Mouse (Mus musculus): ENCODE results near the gene Snapc4. TPM values are rescaled to one million over a fixed set of nuclear protein-coding genes. Genes with fewer than 3 reads are reported as not detected.
A peak's percentile ranks its signal among the peaks of the same experiment; 100 is the strongest.

The Snapc4 gene
- polyA plus RNA-seq (2012; ENCODE audit: insufficient read depth, insufficient read length, low replicate concordance, missing spikeins), result not detected in 2 replicates

DNA sequence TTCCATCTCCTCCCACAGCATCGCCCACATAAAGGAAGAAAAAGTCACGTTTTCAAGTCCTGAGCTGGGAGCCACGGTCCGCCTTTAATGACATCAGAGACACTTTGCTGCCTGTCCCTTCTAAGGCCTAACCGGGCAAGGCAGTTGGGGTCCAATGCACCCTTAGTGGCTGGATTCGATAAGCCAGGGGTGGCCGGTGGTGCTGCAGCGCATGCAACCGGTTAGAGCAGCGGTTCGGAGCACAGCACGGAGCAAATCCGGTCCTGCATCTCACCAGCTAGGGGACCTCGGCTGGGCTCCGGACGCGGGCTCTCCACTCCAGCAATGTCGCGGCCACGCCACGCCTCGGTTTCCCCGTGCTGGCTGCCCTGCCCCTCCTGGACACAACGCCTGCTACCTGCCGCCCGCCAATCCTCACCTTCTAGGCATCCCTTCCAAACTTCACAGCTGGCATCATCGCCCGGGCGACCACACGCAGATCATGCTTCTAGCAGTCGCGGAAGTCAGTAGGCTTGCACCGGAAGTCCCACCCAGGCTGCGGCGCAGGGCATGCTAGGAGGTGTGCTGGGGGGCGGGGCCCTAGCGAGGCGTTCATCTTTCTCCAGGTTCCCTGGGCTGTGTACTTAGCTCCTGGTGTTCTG lies at the start of gene Snapc4:
TSS of gene Snapc4 (minus strand) at position 523 of the 641 bp plus-strand sequence.
- Histone ChIP-seq H3K4me1 (ENCODE audit: control insufficient read depth, insufficient read depth, low read length) (no peaks in the 10 kb centered on the region), H3K27ac (ENCODE audit: insufficient read depth, low read depth, low read length) (no peak within 1 kb of the TSS), H3K4me3 (ENCODE audit: insufficient read depth, low read depth, low read length) (peak within 1 kb of the TSS; percentile 58)
- WGBS, result under 1% methylated on average over 38 of the region's 38 CpGs
- TF ChIP-seq POLR2A (IDR thresholded peaks at IDR 0.05; ENCODE audit: insufficient read depth, low read depth, low read length) (no peak), CTCF (IDR thresholded peaks at IDR 0.05; ENCODE audit: insufficient read depth, low read depth, low read length) (no peak)

DNA sequence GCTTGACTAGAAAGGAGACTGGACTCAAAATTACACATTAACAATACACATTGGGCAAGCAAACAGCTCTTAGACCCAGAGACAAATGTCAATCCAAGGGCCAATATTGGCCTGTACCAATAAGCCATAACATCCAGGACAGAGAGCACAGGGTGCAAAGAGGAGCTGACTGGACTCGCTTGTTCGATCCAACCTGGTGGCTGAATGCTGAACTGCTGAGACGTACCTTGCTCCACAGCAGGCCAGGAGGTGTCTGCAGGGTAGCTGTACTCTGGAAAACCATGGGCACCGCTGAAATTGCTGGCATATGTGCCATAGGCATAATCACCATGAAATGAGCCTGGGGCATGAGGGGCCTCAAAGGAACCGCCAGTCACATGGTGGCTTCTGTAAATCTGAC lies 49.4 kb upstream of the Snapc4 start:
- no peak overlapping the region for H3K4me3 ChIP-seq (ENCODE audit: insufficient read depth, low read depth, low read length)
- 96% methylated on average over 5 of the region's 5 CpGs for WGBS
- TF ChIP-seq CTCF (IDR thresholded peaks at IDR 0.05; ENCODE audit: insufficient read depth, low read depth, low read length) (no peak), POLR2A (IDR thresholded peaks at IDR 0.05; ENCODE audit: insufficient read depth, low read depth, low read length) (no peak)
- no peak overlapping the region for H3K27ac ChIP-seq (ENCODE audit: insufficient read depth, low read depth, low read length)
- no peaks in the 10 kb centered on the region for H3K4me1 ChIP-seq (ENCODE audit: control insufficient read depth, insufficient read depth, low read length)

DNA sequence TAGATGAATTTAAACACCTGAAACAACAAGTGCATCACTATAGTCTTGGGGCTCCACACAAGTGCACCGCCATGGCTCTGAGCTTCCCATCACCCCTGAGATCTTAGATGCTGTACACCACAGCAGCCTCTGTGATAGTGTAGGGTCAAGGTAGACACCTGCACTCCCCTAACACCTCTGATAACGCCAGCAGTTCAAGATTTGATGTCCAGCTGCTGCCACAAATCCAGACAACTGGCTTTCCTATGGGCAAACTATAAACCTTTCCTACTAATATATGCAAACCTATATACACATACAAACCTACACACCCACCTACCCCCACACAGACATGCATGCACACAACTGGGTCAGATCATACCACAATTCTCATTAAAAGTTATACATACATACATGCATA lies 44.1 kb upstream of the Snapc4 start:
- TF ChIP-seq POLR2A (IDR thresholded peaks at IDR 0.05; ENCODE audit: insufficient read depth, low read depth, low read length) (no peak), CTCF (IDR thresholded peaks at IDR 0.05; ENCODE audit: insufficient read depth, low read depth, low read length) (no peak)
- 97% methylated on average over 2 of the region's 2 CpGs for WGBS
- no peak overlapping the region for H3K27ac ChIP-seq (ENCODE audit: insufficient read depth, low read depth, low read length)
- no peaks in the 10 kb centered on the region for H3K4me1 ChIP-seq (ENCODE audit: control insufficient read depth, insufficient read depth, low read length)
- no peak overlapping the region for H3K4me3 ChIP-seq (ENCODE audit: insufficient read depth, low read depth, low read length)

DNA sequence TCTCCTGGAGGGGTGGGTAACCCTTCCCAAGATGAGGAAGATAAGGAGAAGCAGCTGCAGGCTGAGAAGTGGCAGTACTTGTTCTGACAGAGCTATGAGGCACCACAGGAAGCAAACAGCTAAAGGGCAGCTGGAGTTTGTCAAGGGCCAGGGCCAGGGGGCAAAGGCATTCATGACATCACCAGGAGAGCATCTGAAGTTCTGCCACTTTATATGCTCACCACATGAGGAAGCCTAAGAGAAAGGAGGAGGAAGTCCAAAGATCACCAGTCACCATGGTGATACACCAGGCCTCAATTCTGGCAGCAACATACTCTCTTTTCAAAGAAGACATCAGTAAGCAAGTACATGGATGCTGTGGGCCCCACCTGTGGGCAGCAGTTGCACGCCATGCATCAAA lies 42.6 kb upstream of the Snapc4 start:
- Histone ChIP-seq H3K4me1 (ENCODE audit: control insufficient read depth, insufficient read depth, low read length) (no peaks in the 10 kb centered on the region), H3K4me3 (ENCODE audit: insufficient read depth, low read depth, low read length) (no peak overlapping the region), H3K27ac (ENCODE audit: insufficient read depth, low read depth, low read length) (no peak overlapping the region)
- no peak for TF ChIP-seq POLR2A (IDR thresholded peaks at IDR 0.05; ENCODE audit: insufficient read depth, low read depth, low read length)
- TF ChIP-seq CTCF (IDR thresholded peaks at IDR 0.05; ENCODE audit: insufficient read depth, low read depth, low read length), result no peak
- 87% methylated on average over 1 of the region's 1 CpGs for WGBS

DNA sequence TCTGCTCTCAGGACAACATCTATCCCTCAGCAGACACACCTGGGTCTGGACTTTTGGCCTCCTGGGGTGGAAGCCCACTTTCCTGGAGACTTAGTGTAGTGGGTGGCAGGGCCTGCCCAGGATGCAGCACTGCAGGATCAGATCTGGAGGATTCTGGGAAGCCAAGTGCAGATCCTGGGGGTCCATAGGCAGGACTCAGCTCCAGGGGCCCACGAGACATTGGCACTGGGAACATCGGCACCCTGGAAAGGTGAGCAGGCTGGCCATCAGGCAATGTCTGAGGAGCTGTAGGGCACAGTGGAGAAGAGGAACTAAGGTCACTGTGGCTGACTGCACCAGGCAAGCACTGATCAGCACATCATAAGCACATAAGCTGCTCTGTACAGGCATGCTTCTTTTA lies 41.5 kb upstream of the Snapc4 start:
- no peak for TF ChIP-seq POLR2A (IDR thresholded peaks at IDR 0.05; ENCODE audit: insufficient read depth, low read depth, low read length)
- TF ChIP-seq CTCF (IDR thresholded peaks at IDR 0.05; ENCODE audit: insufficient read depth, low read depth, low read length), result no peak
- H3K4me1 ChIP-seq (ENCODE audit: control insufficient read depth, insufficient read depth, low read length), result no peaks in the 10 kb centered on the region
- H3K4me3 ChIP-seq (ENCODE audit: insufficient read depth, low read depth, low read length), result no peak overlapping the region
- H3K27ac ChIP-seq (ENCODE audit: insufficient read depth, low read depth, low read length), result no peak overlapping the region
- WGBS, result 89% methylated on average over 2 of the region's 2 CpGs

DNA sequence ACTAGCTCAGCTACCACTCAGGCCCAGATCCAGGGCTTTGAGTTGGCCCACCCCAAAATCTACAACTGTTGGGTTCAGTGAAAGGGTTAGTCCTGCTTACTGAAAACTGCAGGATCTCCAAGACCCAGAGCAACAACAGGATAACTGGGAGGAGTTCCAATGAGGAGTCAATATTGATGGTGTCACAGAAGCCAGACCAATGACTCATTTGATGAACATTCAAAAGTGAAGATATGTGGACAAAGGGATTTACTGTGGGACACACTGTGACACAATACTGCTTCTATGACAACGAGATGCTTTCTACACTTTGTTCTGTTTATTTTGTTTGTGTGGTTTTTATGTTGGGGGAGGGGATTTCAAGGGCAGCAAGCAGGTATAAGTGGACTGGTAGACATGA lies 37.7 kb upstream of the Snapc4 start:
- no peak overlapping the region for H3K27ac ChIP-seq (ENCODE audit: insufficient read depth, low read depth, low read length)
- no peaks in the 10 kb centered on the region for H3K4me1 ChIP-seq (ENCODE audit: control insufficient read depth, insufficient read depth, low read length)
- no peak overlapping the region for H3K4me3 ChIP-seq (ENCODE audit: insufficient read depth, low read depth, low read length)
- WGBS, result 82% methylated on average over 1 of the region's 1 CpGs
- TF ChIP-seq POLR2A (IDR thresholded peaks at IDR 0.05; ENCODE audit: insufficient read depth, low read depth, low read length) (no peak), CTCF (IDR thresholded peaks at IDR 0.05; ENCODE audit: insufficient read depth, low read depth, low read length) (no peak)

DNA sequence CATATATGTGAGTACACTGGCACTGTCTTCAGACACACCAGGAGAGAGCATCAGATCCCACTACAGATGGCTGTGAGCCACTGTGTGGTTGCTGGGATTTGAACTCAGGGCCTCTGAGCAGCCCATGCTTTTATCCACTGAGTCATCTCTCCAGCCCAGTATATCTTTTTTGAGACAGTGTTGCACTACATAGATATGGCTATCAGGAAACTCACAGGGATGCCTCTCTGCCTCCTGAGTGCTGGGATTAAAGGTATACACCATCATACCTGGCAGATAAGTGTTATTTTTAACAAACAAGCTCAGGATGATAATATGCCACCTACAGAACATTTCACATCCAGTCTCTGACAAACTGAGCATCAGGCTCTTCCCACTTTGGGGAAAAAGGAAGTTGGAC lies 36.6 kb upstream of the Snapc4 start:
- TF ChIP-seq CTCF (IDR thresholded peaks at IDR 0.05; ENCODE audit: insufficient read depth, low read depth, low read length) (no peak), POLR2A (IDR thresholded peaks at IDR 0.05; ENCODE audit: insufficient read depth, low read depth, low read length) (no peak)
- no peaks in the 10 kb centered on the region for H3K4me1 ChIP-seq (ENCODE audit: control insufficient read depth, insufficient read depth, low read length)
- no peak overlapping the region for H3K4me3 ChIP-seq (ENCODE audit: insufficient read depth, low read depth, low read length)
- no peak overlapping the region for H3K27ac ChIP-seq (ENCODE audit: insufficient read depth, low read depth, low read length)

DNA sequence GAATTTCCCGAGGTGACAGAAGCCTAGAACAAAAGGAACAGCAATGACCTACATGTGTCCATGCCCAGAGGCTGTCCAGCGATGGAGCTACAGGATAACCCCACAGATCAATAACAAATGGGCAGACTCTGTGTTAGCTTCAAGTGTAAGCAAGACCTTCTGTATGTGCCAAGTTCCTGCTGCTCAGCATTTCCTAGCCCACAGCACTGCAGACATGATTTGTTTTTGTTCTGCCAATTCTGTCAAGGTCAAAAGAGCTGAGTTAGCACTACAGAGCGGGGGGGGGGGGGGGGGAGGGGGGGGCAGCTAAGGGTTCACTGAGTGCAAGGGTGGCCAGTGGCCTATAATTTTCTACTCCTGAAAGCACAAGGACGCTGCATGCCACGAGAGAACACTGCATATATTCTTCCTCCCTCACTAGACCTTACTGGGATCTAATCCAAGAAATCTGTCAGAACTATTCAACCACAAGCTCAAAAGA lies 30.5 kb upstream of the Snapc4 start:
- Histone ChIP-seq H3K27ac (ENCODE audit: insufficient read depth, low read depth, low read length) (no peak overlapping the region), H3K4me3 (ENCODE audit: insufficient read depth, low read depth, low read length) (no peak overlapping the region), H3K4me1 (ENCODE audit: control insufficient read depth, insufficient read depth, low read length) (peaks cover 20% of the 10 kb centered on the region)
- TF ChIP-seq POLR2A (IDR thresholded peaks at IDR 0.05; ENCODE audit: insufficient read depth, low read depth, low read length) (no peak), CTCF (IDR thresholded peaks at IDR 0.05; ENCODE audit: insufficient read depth, low read depth, low read length) (no peak)
- WGBS, result 35% methylated on average over 5 of the region's 5 CpGs

DNA sequence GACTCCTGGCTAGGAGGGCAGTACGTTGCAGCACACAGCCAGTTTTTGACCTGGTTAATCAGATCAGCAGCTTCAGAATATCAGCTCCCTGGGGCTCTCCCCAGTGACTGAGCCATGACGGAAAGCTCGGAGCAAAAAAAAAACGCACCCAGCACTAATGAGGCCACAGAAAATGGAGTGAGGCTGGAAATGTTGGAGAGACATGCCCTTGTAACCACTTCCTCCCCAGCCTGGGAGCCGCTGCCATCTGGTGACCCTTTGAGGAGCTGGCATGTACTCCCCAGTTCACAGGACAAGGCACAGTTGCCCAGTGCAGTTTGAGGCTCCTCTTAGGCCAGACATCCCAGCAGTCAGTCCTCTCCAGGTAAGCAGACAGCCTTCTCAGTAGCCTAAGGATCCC lies 29.6 kb upstream of the Snapc4 start:
- H3K4me1 ChIP-seq (ENCODE audit: control insufficient read depth, insufficient read depth, low read length), result peaks cover 22% of the 10 kb centered on the region
- H3K27ac ChIP-seq (ENCODE audit: insufficient read depth, low read depth, low read length), result no peak overlapping the region
- TF ChIP-seq CTCF (IDR thresholded peaks at IDR 0.05; ENCODE audit: insufficient read depth, low read depth, low read length) (no peak), POLR2A (IDR thresholded peaks at IDR 0.05; ENCODE audit: insufficient read depth, low read depth, low read length) (no peak)
- WGBS, result 68% methylated on average over 5 of the region's 5 CpGs
- H3K4me3 ChIP-seq (ENCODE audit: insufficient read depth, low read depth, low read length), result no peak overlapping the region

All from olfactory bulb, adult 2 months (tissue).